Mouse (Mus musculus) spleen, adult 2 months (tissue): ENCODE measurements around the gene Pdzrn3.

ENCODE experiments used
- CTCF ChIP-seq: fragments of 200-500 bp; IDR thresholded peaks from 2 replicates; pipeline ENCODE4 v1.5.1; 2011; ENCODE audit warnings: mild to moderate bottlenecking, inconsistent platforms; ENCODE audit not compliant: insufficient read depth, insufficient read length, insufficient replicate concordance; ENCODE audit errors: extremely low read depth
- POLR2A ChIP-seq: fragments of 200-500 bp; IDR thresholded peaks from 2 replicates; pipeline ENCODE4 v1.6.1; 2011; ENCODE audit warnings: low read depth, low read length, inconsistent platforms

- no peak for TF ChIP-seq CTCF
- TF ChIP-seq POLR2A = no peak
These were observed 18.2 kb upstream of the Pdzrn3 start for GRCm38 (mm10) chr6:101395908-101396307.
